ENCODE assay signal across 8 mouse cellular contexts in the genomic region with DNA sequence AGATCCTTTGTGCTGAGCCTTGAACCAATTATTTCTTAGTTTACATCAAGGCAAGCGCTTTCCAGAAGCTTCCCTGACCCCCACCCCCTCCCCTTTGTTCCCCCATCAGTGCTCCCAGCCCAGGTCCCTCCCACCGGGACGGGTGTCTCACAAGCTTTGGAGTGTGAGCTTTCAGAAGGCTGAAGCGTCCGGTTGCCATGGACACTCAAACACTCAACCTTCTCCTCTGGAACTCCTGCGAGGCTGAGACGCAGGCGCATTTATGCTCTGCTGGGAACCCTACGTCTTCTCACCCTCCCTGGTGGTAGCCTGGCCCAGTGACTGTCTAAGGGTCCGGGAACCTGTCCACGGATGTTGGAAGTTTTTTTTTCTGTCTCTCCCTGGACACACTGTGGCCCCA. TPM values are rescaled to one million over a fixed set of nuclear protein-coding genes. Genes with fewer than 3 reads are reported as not detected.
DNase-seq lines count a peak whose midpoint lies in the region; ATAC-seq lines count a peak whose summit lies in the region.

A gene (minus strand): TSS at position 149 of the 400 bp plus-strand sequence.

- no peak for ATAC-seq in megakaryocyte-erythroid progenitor cell, adult 5-6 weeks (replicated peaks; ENCODE audit: low FRiP score, low TSS enrichment, poor library complexity, severe bottlenecking)

- intact Hi-C loops in left cerebral cortex, postnatal 4 days (cut with DNase I) = loop anchor here (10.0 kb wide), 1 partner anchor 183 kb away; no protein-coding TSS in a partner anchor

- peak; percentile 31 to 56 for DNase-seq in left cerebral cortex, adult 18-20 months (ENCODE audit: low spot score in 2 of 2)
- DNase-seq in left cerebral cortex, adult 11 months (ENCODE audit: low spot score) = no peak
- DNase-seq in heart, adult 8-10 months (ENCODE audit: low spot score) = no peak
- DNase-seq in left cerebral cortex, postnatal 4 days = peak; percentile 16
- DNase-seq in retina, postnatal 1 day = peak; percentile 89
- DNase-seq in kidney, adult 8-10 months = no peak
- DNase-seq in urinary bladder, postnatal 36 days (ENCODE audit: low spot score in 2 of 2) = no peak

RNA-seq across cellular contexts. Expression of the gene that starts here (rescaled TPM):
- 1 to 10 TPM; 6.8 to 7.5 TPM for total RNA-seq in left cerebral cortex, adult 18-20 months (2021)
- 10 to 100 TPM; 26.9 to 31.3 (median 29.9) TPM for total RNA-seq in heart, adult 8-10 months (2022)
- total RNA-seq in left cerebral cortex, postnatal 4 days (2021) = 1 to 10 TPM; 4.1 to 5.3 TPM
- total RNA-seq in megakaryocyte-erythroid progenitor cell, adult 5-6 weeks (2014; fragmentation: Nextera tagmentation) = not detected in 2 replicates
- total RNA-seq in megakaryocyte-erythroid progenitor cell, adult 5-6 weeks (2017) = not detected in 2 replicates

Comparison
In these comparisons a context has a peak if more than half of its experiments do, and no peak if none do; other contexts are left out.
1. RNA of the gene that starts here (total RNA-seq): 26.9 to 31.3 TPM in heart, adult 8-10 months, 6.8 to 7.5 TPM in left cerebral cortex, adult 18-20 months and 4.1 to 5.3 TPM in left cerebral cortex, postnatal 4 days; not detected in megakaryocyte-erythroid progenitor cell, adult 5-6 weeks; every median in the first group is over 4 times any median in the second.
2. DNase-seq: peak in left cerebral cortex, adult 18-20 months (2 of 2), left cerebral cortex, postnatal 4 days (single experiment) and retina, postnatal 1 day (single experiment); none in left cerebral cortex, adult 11 months (single experiment), heart, adult 8-10 months (single experiment), kidney, adult 8-10 months (0 of 2) and urinary bladder, postnatal 36 days (0 of 2).